Mouse (Mus musculus) embryonic facial prominence, embryonic 11.5 days (tissue): ENCODE results near the gene Ccr7. TPM values are rescaled to one million over a fixed set of nuclear protein-coding genes. Genes with fewer than 3 reads are reported as not detected.

Experiments
- ATAC-seq: fragments of 200-750 bp; cut with Nextera tagmentation; replicated peaks from 2 replicates; pipeline ENCODE4 v1.8.0; 2017; ENCODE audit warnings: low read depth; ENCODE audit not compliant: insufficient number of reproducible peaks, low FRiP score, low TSS enrichment
- DNase-seq: peaks from one replicate; pipeline ENCODE4 v3.0.0-alpha.2; 2015; ENCODE audit warnings: low spot score
- H3K27ac ChIP-seq: fragments of 300-500 bp; sonication (generic); replicated peaks from 2 replicates; pipeline ENCODE4 v1.5.1; 2014; ENCODE audit warnings: mild to moderate bottlenecking, low read depth, low read length, control low read depth
- H3K27me3 ChIP-seq: fragments of 300-500 bp; sonication (generic); 2 replicates; pipeline ENCODE4 v1.6.1; 2014; ENCODE audit warnings: mild to moderate bottlenecking, low read length, moderate library complexity, mixed read lengths; ENCODE audit not compliant: control insufficient read depth, insufficient read depth
- H3K36me3 ChIP-seq: fragments of 300-500 bp; sonication (generic); replicated peaks from 2 replicates; pipeline ENCODE4 v1.6.1; 2014; ENCODE audit warnings: low read depth, mild to moderate bottlenecking, low read length, moderate library complexity, mixed read lengths; ENCODE audit not compliant: control insufficient read depth, insufficient read depth
- H3K4me1 ChIP-seq: fragments of 300-500 bp; sonication (generic); 2 replicates; pipeline ENCODE4 v1.6.1; 2014; ENCODE audit warnings: low read length, mixed read lengths; ENCODE audit not compliant: control insufficient read depth, insufficient read depth
- H3K4me2 ChIP-seq: fragments of 300-500 bp; sonication (generic); 2 replicates; pipeline ENCODE4 v1.6.1; 2014; ENCODE audit warnings: low read depth, mild to moderate bottlenecking, control low read depth, low read length, moderate library complexity
- H3K4me3 ChIP-seq: fragments of 300-500 bp; sonication (generic); 2 replicates; pipeline ENCODE4 v1.5.1; 2014; ENCODE audit warnings: low read depth, low read length, control low read depth
- H3K9ac ChIP-seq: fragments of 300-500 bp; sonication (generic); replicated peaks from 2 replicates; pipeline ENCODE4 v1.6.1; 2014; ENCODE audit warnings: mild to moderate bottlenecking, control low read depth, low read length
- H3K9me3 ChIP-seq: fragments of 300-500 bp; sonication (generic); replicated peaks from 2 replicates; pipeline ENCODE4 v1.6.1; 2016; ENCODE audit warnings: mild to moderate bottlenecking, low read length, inconsistent platforms, mixed read lengths; ENCODE audit not compliant: control insufficient read depth
- WGBS: fragments of 180-500 bp; shearing (Covaris S2); extraction: QIAGEN DNeasy Blood & Tissue Kit; methylation state at CpG from one replicate; pipeline ENCODE4 v1.1.7; 2014; 5-methylcytosine and 5-hydroxymethylcytosine counted together
- polyA plus RNA-seq: library from polyadenylated mRNA; unstranded; fragments of >200 nt; fragmentation: Nextera tagmentation; extraction: Ambion mirVana; gene quantifications from 2 replicates; pipeline ENCODE4 v1.2.1, GENCODE M21; 2014

The Ccr7 gene
- polyA plus RNA-seq, 1 experiment from 2014 or later, result 0.60 TPM

- Histone ChIP-seq H3K36me3 (no peaks in the 10 kb centered on the region), H3K9ac (no peak overlapping the region), H3K9me3 (no peaks in the 10 kb centered on the region), H3K4me1 (no peaks in the 10 kb centered on the region), H3K27me3 (no peaks in the 10 kb centered on the region), H3K4me3 (no peak overlapping the region), H3K27ac (no peak overlapping the region), H3K4me2 (no peak overlapping the region)
- ATAC-seq (no peak), DNase-seq (no peak)
- 83% methylated on average over 4 of the region's 4 CpGs for WGBS
Measured at GRCm38 (mm10) chr11:99172002-99172401, 17.1 kb upstream of the Ccr7 start.

GRCm38 (mm10) chr11:99171442-99171841 lies 16.6 kb upstream of the Ccr7 start:
- H3K9me3 ChIP-seq, result no peaks in the 10 kb centered on the region
- no peak overlapping the region for H3K4me3 ChIP-seq
- DNase-seq (no peak), ATAC-seq (no peak)
- H3K9ac ChIP-seq, result no peak overlapping the region
- no peaks in the 10 kb centered on the region for H3K27me3 ChIP-seq
- H3K4me2 ChIP-seq, result no peak overlapping the region
- no peak overlapping the region for H3K27ac ChIP-seq
- H3K36me3 ChIP-seq, result no peaks in the 10 kb centered on the region
- H3K4me1 ChIP-seq, result no peaks in the 10 kb centered on the region
- WGBS, result 72% methylated on average over 2 of the region's 2 CpGs

GRCm38 (mm10) chr11:99170547-99171267 lies 15.8 kb upstream of the Ccr7 start:
- 75% methylated on average over 12 of the region's 12 CpGs for WGBS
- H3K4me1 ChIP-seq, result no peaks in the 10 kb centered on the region
- no peak overlapping the region for H3K9ac ChIP-seq
- H3K27me3 ChIP-seq, result no peaks in the 10 kb centered on the region
- H3K9me3 ChIP-seq, result no peaks in the 10 kb centered on the region
- ATAC-seq, result no peak
- H3K36me3 ChIP-seq, result no peaks in the 10 kb centered on the region
- no peak for DNase-seq
- no peak overlapping the region for H3K4me3 ChIP-seq
- no peak overlapping the region for H3K4me2 ChIP-seq
- no peak overlapping the region for H3K27ac ChIP-seq

GRCm38 (mm10) chr11:99170005-99170404 lies 15.1 kb upstream of the Ccr7 start:
- no peak overlapping the region for H3K9ac ChIP-seq
- H3K27ac ChIP-seq, result no peak overlapping the region
- no peaks in the 10 kb centered on the region for H3K36me3 ChIP-seq
- no peaks in the 10 kb centered on the region for H3K27me3 ChIP-seq
- no peak overlapping the region for H3K4me3 ChIP-seq
- 91% methylated on average over 6 of the region's 6 CpGs for WGBS
- no peak overlapping the region for H3K4me2 ChIP-seq
- ATAC-seq, result no peak
- no peaks in the 10 kb centered on the region for H3K9me3 ChIP-seq
- DNase-seq, result no peak
- no peaks in the 10 kb centered on the region for H3K4me1 ChIP-seq

GRCm38 (mm10) chr11:99169438-99169837 lies 14.6 kb upstream of the Ccr7 start:
- DNase-seq (no peak), ATAC-seq (no peak)
- 87% methylated on average over 2 of the region's 2 CpGs for WGBS

GRCm38 (mm10) chr11:99168030-99168474 lies 13.2 kb upstream of the Ccr7 start:
- H3K4me2 ChIP-seq, result no peak overlapping the region
- DNase-seq (no peak), ATAC-seq (no peak)
- H3K27ac ChIP-seq, result no peak overlapping the region
- no peaks in the 10 kb centered on the region for H3K36me3 ChIP-seq
- H3K27me3 ChIP-seq, result no peaks in the 10 kb centered on the region
- H3K9me3 ChIP-seq, result no peaks in the 10 kb centered on the region
- no peak overlapping the region for H3K9ac ChIP-seq
- H3K4me3 ChIP-seq, result no peak overlapping the region
- no peaks in the 10 kb centered on the region for H3K4me1 ChIP-seq
- WGBS, result 59% methylated on average over 12 of the region's 12 CpGs

More at GRCm38 (mm10) chr11:99169438-99169837, 14.6 kb upstream of the Ccr7 start:
- Histone ChIP-seq H3K4me2 (no peak overlapping the region), H3K9me3 (no peaks in the 10 kb centered on the region), H3K36me3 (no peaks in the 10 kb centered on the region), H3K27ac (no peak overlapping the region), H3K4me3 (no peak overlapping the region), H3K27me3 (no peaks in the 10 kb centered on the region), H3K4me1 (no peaks in the 10 kb centered on the region), H3K9ac (no peak overlapping the region)

- no peaks in the 10 kb centered on the region for H3K4me1 ChIP-seq
- no peaks in the 10 kb centered on the region for H3K27me3 ChIP-seq
- H3K36me3 ChIP-seq, result no peaks in the 10 kb centered on the region
- 81% methylated on average over 7 of the region's 7 CpGs for WGBS
- H3K4me2 ChIP-seq, result no peak overlapping the region
- ATAC-seq (no peak), DNase-seq (no peak)
- H3K27ac ChIP-seq, result no peak overlapping the region
- H3K9me3 ChIP-seq, result no peaks in the 10 kb centered on the region
- H3K4me3 ChIP-seq, result no peak overlapping the region
- no peak overlapping the region for H3K9ac ChIP-seq
Measured at GRCm38 (mm10) chr11:99167576-99167975, 12.7 kb upstream of the Ccr7 start.

- Histone ChIP-seq H3K4me2 (no peak overlapping the region), H3K4me3 (no peak overlapping the region), H3K9ac (no peak overlapping the region), H3K9me3 (no peaks in the 10 kb centered on the region), H3K36me3 (no peaks in the 10 kb centered on the region), H3K27ac (no peak overlapping the region), H3K4me1 (no peaks in the 10 kb centered on the region), H3K27me3 (no peaks in the 10 kb centered on the region)
- no peak for DNase-seq
- no peak for ATAC-seq
- 94% methylated on average over 7 of the region's 7 CpGs for WGBS
Measured at GRCm38 (mm10) chr11:99166241-99166640, 11.4 kb upstream of the Ccr7 start.
